Mouse (Mus musculus): Measurements from ENCODE around the gene Isy1. TPM values are rescaled to one million over a fixed set of nuclear protein-coding genes. Genes with fewer than 3 reads are reported as not detected.

The Isy1 gene
- polyA plus RNA-seq, 1 experiment from 2014 or later: 67.4 TPM

GRCm38 (mm10) chr6:87802462-87802861, 36.1 kb downstream of the Isy1 start:
- Histone ChIP-seq H3K27me3 (no peaks in the 10 kb centered on the region), H3K4me1 (replicated peaks) (peaks cover 3% of the 10 kb centered on the region), H3K4me2 (no peak overlapping the region), H3K9me3 (no peaks in the 10 kb centered on the region), H3K4me3 (replicated peaks) (no peak overlapping the region), H3K27ac (no peak overlapping the region), H3K36me3 (peaks cover 8% of the 10 kb centered on the region; the same call in 1 of the 2 replicates), H3K9ac (replicated peaks) (no peak overlapping the region)
- 83% methylated on average over 7 of the region's 7 CpGs for WGBS
- no peak for ATAC-seq (ENCODE audit: insufficient number of reproducible peaks, insufficient read depth, low FRiP score, low TSS enrichment, low read depth)

DNA sequence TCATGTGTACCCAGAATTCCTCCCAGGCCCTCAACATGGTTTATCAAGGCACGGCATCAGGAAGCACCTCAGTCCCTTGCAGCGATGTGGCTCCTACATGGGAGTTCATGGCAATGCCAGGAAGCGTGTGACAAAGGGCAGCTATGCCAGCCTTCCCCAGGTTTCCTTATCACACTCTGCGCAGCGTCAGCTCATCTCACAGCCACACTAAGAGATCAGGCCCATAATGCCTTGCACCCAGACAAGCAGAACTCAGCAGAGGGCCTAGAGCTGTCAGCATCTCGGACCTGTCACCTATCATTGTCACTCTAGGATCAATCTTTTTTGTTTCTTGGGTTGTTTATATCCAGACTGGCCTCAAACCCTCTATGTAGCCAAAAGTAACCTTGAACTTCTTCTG, 39.0 kb downstream of the Isy1 start:
- no peak overlapping the region for H3K4me3 ChIP-seq (replicated peaks)
- 91% methylated on average over 6 of the region's 6 CpGs for WGBS
- H3K4me2 ChIP-seq: no peak overlapping the region
- no peak overlapping the region for H3K27ac ChIP-seq
- H3K36me3 ChIP-seq: peaks cover 4% of the 10 kb centered on the region; the same call in 1 of the 2 replicates
- H3K4me1 ChIP-seq (replicated peaks): peaks cover 8% of the 10 kb centered on the region
- H3K27me3 ChIP-seq: no peaks in the 10 kb centered on the region
- H3K9ac ChIP-seq (replicated peaks): no peak overlapping the region
- no peaks in the 10 kb centered on the region for H3K9me3 ChIP-seq
- ATAC-seq (ENCODE audit: insufficient number of reproducible peaks, insufficient read depth, low FRiP score, low TSS enrichment, low read depth): no peak

DNA sequence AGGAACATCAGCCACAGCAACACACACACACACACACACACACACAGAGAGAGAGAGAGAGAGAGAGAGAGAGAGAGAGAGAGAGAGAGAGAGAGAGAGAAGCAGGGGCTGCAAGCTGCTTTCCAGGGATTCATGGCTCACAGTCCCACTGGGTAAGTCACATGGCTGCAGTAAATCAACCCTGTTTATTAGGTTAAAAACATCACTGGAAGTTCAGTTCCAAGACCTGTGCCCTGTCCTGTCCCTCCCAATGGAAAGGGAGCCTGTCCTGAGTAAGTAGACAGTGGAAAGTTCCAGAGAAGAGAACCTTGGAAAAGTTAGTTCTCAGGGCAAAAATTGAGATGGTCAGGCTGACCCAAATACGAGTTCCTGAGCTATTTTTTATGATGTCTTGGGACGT, 41.3 kb downstream of the Isy1 start:
- no peak for ATAC-seq (ENCODE audit: insufficient number of reproducible peaks, insufficient read depth, low FRiP score, low TSS enrichment, low read depth)
- H3K9me3 ChIP-seq: no peaks in the 10 kb centered on the region
- H3K4me3 ChIP-seq (replicated peaks): no peak overlapping the region
- H3K4me2 ChIP-seq: no peak overlapping the region
- no peak overlapping the region for H3K9ac ChIP-seq (replicated peaks)
- H3K27ac ChIP-seq: no peak overlapping the region
- H3K36me3 ChIP-seq: peaks cover 13% of the 10 kb centered on the region
- 17% methylated on average over 2 of the region's 2 CpGs for WGBS
- peaks cover 8% of the 10 kb centered on the region for H3K4me1 ChIP-seq (replicated peaks)
- H3K27me3 ChIP-seq: no peaks in the 10 kb centered on the region

DNA sequence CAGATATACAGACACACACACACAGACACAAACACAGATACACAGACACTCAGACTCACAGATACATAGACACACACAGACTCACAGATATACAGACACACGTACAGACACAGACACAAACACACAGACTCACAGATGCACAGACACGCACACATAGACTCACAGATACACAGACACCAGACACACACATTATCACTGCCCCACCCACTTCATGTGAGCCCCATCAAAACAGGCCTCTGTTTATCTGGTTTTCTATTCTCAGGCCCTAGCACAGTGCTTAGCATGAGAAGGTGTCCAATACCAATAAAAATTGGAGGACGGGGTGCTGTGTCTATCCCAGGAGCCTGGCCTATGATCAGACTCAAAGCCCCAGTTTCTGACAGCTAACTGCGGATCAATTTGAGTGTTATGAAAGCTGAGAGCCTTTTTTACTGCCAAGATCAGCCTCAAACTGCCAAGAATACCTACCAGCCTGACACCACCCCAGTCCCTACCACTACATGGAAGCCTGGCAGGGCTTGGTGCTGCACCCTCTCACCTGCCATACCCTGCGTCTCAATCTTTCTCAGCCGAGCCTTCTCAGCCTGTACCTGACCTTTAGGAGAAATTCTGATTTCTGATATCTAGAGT, 42.2 kb downstream of the Isy1 start:
- 92% methylated on average over 6 of the region's 6 CpGs for WGBS
- no peaks in the 10 kb centered on the region for H3K27me3 ChIP-seq
- no peak overlapping the region for H3K27ac ChIP-seq
- H3K4me3 ChIP-seq (replicated peaks): no peak overlapping the region
- peaks cover 23% of the 10 kb centered on the region for H3K36me3 ChIP-seq
- ATAC-seq (ENCODE audit: insufficient number of reproducible peaks, insufficient read depth, low FRiP score, low TSS enrichment, low read depth): no peak
- no peak overlapping the region for H3K4me2 ChIP-seq
- peaks cover 8% of the 10 kb centered on the region for H3K4me1 ChIP-seq (replicated peaks)
- H3K9me3 ChIP-seq: no peaks in the 10 kb centered on the region
- no peak overlapping the region for H3K9ac ChIP-seq (replicated peaks)

DNA sequence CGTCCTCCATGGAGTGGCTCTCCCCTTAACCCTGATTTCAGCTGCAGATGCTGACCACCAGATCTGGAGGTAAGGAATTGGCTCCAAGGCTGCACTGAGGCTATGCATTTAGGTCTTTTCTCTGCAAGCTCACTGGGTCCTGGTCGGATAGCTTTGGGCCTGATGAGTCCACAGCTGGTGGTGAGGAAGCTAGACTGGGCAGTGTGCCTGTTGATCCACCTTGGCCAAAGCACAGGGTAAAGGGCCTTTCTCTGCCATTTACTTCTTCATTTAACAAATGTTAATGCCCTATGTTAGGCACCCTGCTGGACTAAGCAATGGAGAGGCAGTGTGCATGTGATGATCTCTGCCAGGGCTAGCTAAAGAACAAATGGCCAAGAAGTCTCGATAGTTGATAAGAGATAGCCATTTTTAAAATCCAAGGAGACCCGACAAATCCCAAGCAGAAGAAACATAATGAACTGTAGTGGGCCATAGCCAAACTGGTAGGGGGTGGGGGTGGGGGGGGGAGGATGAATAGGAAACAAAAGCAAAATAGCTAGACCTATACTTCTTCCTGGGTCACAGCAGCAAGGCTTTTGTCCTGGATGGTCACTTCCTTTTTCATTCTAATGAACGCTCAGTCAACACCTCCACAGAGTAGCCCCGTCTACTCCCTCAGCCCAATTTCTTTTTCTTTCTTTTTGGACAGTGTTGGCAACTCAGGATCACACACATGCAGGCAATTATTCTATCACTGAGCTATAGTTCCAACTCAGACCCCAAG, 43.0 kb downstream of the Isy1 start:
- Histone ChIP-seq H3K4me3 (replicated peaks) (no peak overlapping the region), H3K36me3 (peaks cover 24% of the 10 kb centered on the region), H3K4me1 (replicated peaks) (peaks cover 8% of the 10 kb centered on the region), H3K9ac (replicated peaks) (no peak overlapping the region), H3K27me3 (no peaks in the 10 kb centered on the region), H3K4me2 (no peak overlapping the region), H3K27ac (no peak overlapping the region), H3K9me3 (no peaks in the 10 kb centered on the region)
- ATAC-seq (ENCODE audit: insufficient number of reproducible peaks, insufficient read depth, low FRiP score, low TSS enrichment, low read depth): no peak
- 79% methylated on average over 6 of the region's 6 CpGs for WGBS

- Histone ChIP-seq H3K4me2 (no peak overlapping the region), H3K9ac (replicated peaks) (no peak overlapping the region), H3K36me3 (peaks cover 24% of the 10 kb centered on the region), H3K4me1 (replicated peaks) (peaks cover 17% of the 10 kb centered on the region), H3K4me3 (replicated peaks) (no peak overlapping the region), H3K27ac (no peak overlapping the region), H3K9me3 (no peaks in the 10 kb centered on the region), H3K27me3 (no peaks in the 10 kb centered on the region)
- ATAC-seq (ENCODE audit: insufficient number of reproducible peaks, insufficient read depth, low FRiP score, low TSS enrichment, low read depth): no peak
- WGBS: 91% methylated on average over 10 of the region's 10 CpGs
Measured at GRCm38 (mm10) chr6:87793821-87794510, 44.6 kb downstream of the Isy1 start.

- Histone ChIP-seq H3K9ac (replicated peaks) (no peak overlapping the region), H3K36me3 (peaks cover 24% of the 10 kb centered on the region), H3K4me2 (no peak overlapping the region), H3K9me3 (no peaks in the 10 kb centered on the region), H3K27me3 (no peaks in the 10 kb centered on the region), H3K4me3 (replicated peaks) (no peak overlapping the region), H3K27ac (no peak overlapping the region), H3K4me1 (replicated peaks) (peaks cover 11% of the 10 kb centered on the region)
- ATAC-seq (ENCODE audit: insufficient number of reproducible peaks, insufficient read depth, low FRiP score, low TSS enrichment, low read depth): no peak
- 91% methylated on average over 5 of the region's 5 CpGs for WGBS
Measured at GRCm38 (mm10) chr6:87791826-87792225, 46.8 kb downstream of the Isy1 start.

GRCm38 (mm10) chr6:87790779-87791480, 47.7 kb downstream of the Isy1 start:
- Histone ChIP-seq H3K4me2 (no peak overlapping the region), H3K9me3 (no peaks in the 10 kb centered on the region), H3K4me1 (replicated peaks) (peaks cover 11% of the 10 kb centered on the region), H3K27me3 (no peaks in the 10 kb centered on the region), H3K27ac (no peak overlapping the region), H3K9ac (replicated peaks) (no peak overlapping the region), H3K4me3 (replicated peaks) (no peak overlapping the region), H3K36me3 (peaks cover 24% of the 10 kb centered on the region)
- no peak for ATAC-seq (ENCODE audit: insufficient number of reproducible peaks, insufficient read depth, low FRiP score, low TSS enrichment, low read depth)
- WGBS: 74% methylated on average over 7 of the region's 7 CpGs

- H3K27me3 ChIP-seq: no peaks in the 10 kb centered on the region
- peaks cover 11% of the 10 kb centered on the region for H3K4me1 ChIP-seq (replicated peaks)
- WGBS: 90% methylated on average over 6 of the region's 6 CpGs
- H3K27ac ChIP-seq: no peak overlapping the region
- H3K36me3 ChIP-seq: peaks cover 24% of the 10 kb centered on the region
- no peaks in the 10 kb centered on the region for H3K9me3 ChIP-seq
- H3K4me3 ChIP-seq (replicated peaks): no peak overlapping the region
- no peak for ATAC-seq (ENCODE audit: insufficient number of reproducible peaks, insufficient read depth, low FRiP score, low TSS enrichment, low read depth)
- H3K9ac ChIP-seq (replicated peaks): no peak overlapping the region
- no peak overlapping the region for H3K4me2 ChIP-seq
Measured at GRCm38 (mm10) chr6:87789791-87790190, 48.8 kb downstream of the Isy1 start.

DNA sequence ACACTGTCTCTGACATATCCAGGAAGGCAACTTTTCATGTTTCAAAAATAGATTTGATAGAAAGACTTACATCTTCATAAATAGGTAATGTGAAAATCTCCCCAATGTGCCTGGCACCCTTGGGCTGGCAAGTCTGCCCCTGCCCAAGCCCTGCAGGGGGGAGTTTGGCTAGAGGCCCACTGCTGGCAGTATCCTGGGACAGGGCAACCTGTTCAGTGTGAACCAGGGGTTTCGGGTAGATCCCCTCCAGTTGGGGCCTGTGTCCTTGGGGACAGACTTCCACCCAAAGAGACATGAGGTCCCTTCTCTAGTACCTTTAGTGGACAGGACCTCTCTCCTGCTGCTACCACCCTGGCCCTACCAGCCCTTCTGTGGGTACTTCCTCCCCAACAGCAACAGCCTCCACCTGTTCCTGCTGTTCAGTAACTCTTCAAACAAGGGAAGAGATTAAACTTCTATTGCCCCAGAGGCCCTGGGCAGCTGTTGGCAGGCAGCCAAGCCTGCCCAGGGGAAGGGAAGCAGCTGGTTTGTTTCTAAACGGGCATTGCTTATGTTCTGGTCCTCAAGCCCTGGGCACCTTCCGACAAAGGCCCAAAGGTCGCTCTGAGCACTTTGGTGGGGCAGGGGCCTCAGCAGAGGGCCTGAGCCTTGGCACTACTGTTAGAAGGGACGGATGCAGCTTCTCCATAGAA, 49.6 kb downstream of the Isy1 start:
- no peak overlapping the region for H3K27ac ChIP-seq

More for the DNA sequence above, 49.6 kb downstream of the Isy1 start:
- Histone ChIP-seq H3K4me3 (replicated peaks) (no peak overlapping the region), H3K9ac (replicated peaks) (no peak overlapping the region), H3K36me3 (peaks cover 21% of the 10 kb centered on the region), H3K4me1 (replicated peaks) (peaks cover 11% of the 10 kb centered on the region), H3K9me3 (no peaks in the 10 kb centered on the region), H3K27me3 (no peaks in the 10 kb centered on the region), H3K4me2 (no peak overlapping the region)
- ATAC-seq (ENCODE audit: insufficient number of reproducible peaks, insufficient read depth, low FRiP score, low TSS enrichment, low read depth): no peak
- WGBS: 55% methylated on average over 5 of the region's 5 CpGs

Data from limb, embryonic 12.5 days (tissue).